Mouse (Mus musculus) spleen, adult 18-20 months (tissue): ENCODE data around the gene Msrb1.
A peak's percentile ranks its signal among the peaks of the same experiment; 100 is the strongest.

ENCODE experiments used
- DNase-seq, 2 experiments: peaks; one replicate each; pipeline ENCODE4 v3.0.0; 2022; ENCODE audit warnings: mixed read lengths in 2 of 2

Msrb1 gene

GRCm38 (mm10) chr17:24745526-24746497 lies 9.4 kb downstream of the Msrb1 start:
- peak; percentile 57 to 78 for DNase-seq

- DNase-seq: no peak
Measured at GRCm38 (mm10) chr17:24746986-24747385, 10.5 kb downstream of the Msrb1 start.

- no peak for DNase-seq
Measured at GRCm38 (mm10) chr17:24751528-24751927, 15.1 kb downstream of the Msrb1 start.

GRCm38 (mm10) chr17:24752415-24753394 lies 16.3 kb downstream of the Msrb1 start, which contains the start of gene Hs3st6:
Gene Hs3st6, plus strand, starts transcription at chr17:24752988.
- DNase-seq: no peak

- DNase-seq: no peak
Measured at GRCm38 (mm10) chr17:24757394-24757793, 21.0 kb downstream of the Msrb1 start.

GRCm38 (mm10) chr17:24761121-24761520 lies 24.7 kb downstream of the Msrb1 start:
- DNase-seq: no peak

GRCm38 (mm10) chr17:24765016-24765905 lies 28.8 kb downstream of the Msrb1 start:
- no peak for DNase-seq

GRCm38 (mm10) chr17:24766266-24766875 lies 29.9 kb downstream of the Msrb1 start:
- DNase-seq: no peak

- no peak for DNase-seq
Measured at GRCm38 (mm10) chr17:24769146-24769545, 32.7 kb downstream of the Msrb1 start.

GRCm38 (mm10) chr17:24773241-24773640 lies 36.8 kb downstream of the Msrb1 start:
- no peak for DNase-seq

GRCm38 (mm10) chr17:24775173-24775572 lies 38.7 kb downstream of the Msrb1 start:
- DNase-seq: no peak

GRCm38 (mm10) chr17:24777073-24777472 lies 40.6 kb downstream of the Msrb1 start:
- DNase-seq: no peak

- no peak for DNase-seq
Measured at GRCm38 (mm10) chr17:24780821-24781220, 44.4 kb downstream of the Msrb1 start.

- DNase-seq: no peak
Measured at GRCm38 (mm10) chr17:24792190-24792589, 55.7 kb downstream of the Msrb1 start.
